Mouse (Mus musculus): ENCODE results near the gene Slc7a12. TPM values are rescaled to one million over a fixed set of nuclear protein-coding genes. Genes with fewer than 3 reads are reported as not detected.

Gene Slc7a12
- polyA plus RNA-seq (2015; fragmentation: Nextera tagmentation; extraction: Ambion mirVana): not detected in 2 replicates

- Histone ChIP-seq H3K9ac (no peak within 1 kb of the TSS), H3K4me3 (replicated peaks) (no peak within 1 kb of the TSS), H3K4me1 (no peaks in the 10 kb centered on the region), H3K27me3 (replicated peaks) (no peaks in the 10 kb centered on the region), H3K4me2 (no peak within 1 kb of the TSS), H3K9me3 (no peaks in the 10 kb centered on the region), H3K27ac (no peak within 1 kb of the TSS), H3K36me3 (no peaks in the 10 kb centered on the region)
- no peak for ATAC-seq (ENCODE audit: insufficient read depth, low FRiP score, low read depth)
Measured at GRCm38 (mm10) chr3:14480397-14480796, at the start of gene Slc7a12. TSS of gene Slc7a12 (plus strand) at chr3:14480697.

GRCm38 (mm10) chr3:14432381-14432780 is 48.1 kb upstream of the Slc7a12 start:
- Histone ChIP-seq H3K4me1 (no peaks in the 10 kb centered on the region), H3K27ac (no peak overlapping the region), H3K4me3 (replicated peaks) (no peak overlapping the region), H3K4me2 (no peak overlapping the region), H3K9ac (no peak overlapping the region), H3K27me3 (replicated peaks) (no peaks in the 10 kb centered on the region), H3K9me3 (no peaks in the 10 kb centered on the region), H3K36me3 (no peaks in the 10 kb centered on the region)
- 78% methylated on average over 1 of the region's 1 CpGs for WGBS
- ATAC-seq (ENCODE audit: insufficient read depth, low FRiP score, low read depth): no peak

- ATAC-seq (ENCODE audit: insufficient read depth, low FRiP score, low read depth): no peak
- WGBS: 84% methylated on average over 4 of the region's 4 CpGs
- Histone ChIP-seq H3K27me3 (replicated peaks) (no peaks in the 10 kb centered on the region), H3K9ac (no peak overlapping the region), H3K9me3 (no peaks in the 10 kb centered on the region), H3K4me2 (no peak overlapping the region), H3K27ac (no peak overlapping the region), H3K4me3 (replicated peaks) (no peak overlapping the region), H3K4me1 (no peaks in the 10 kb centered on the region), H3K36me3 (no peaks in the 10 kb centered on the region)
Measured at GRCm38 (mm10) chr3:14446015-14446414, 34.5 kb upstream of the Slc7a12 start.

- H3K4me1 ChIP-seq: no peaks in the 10 kb centered on the region
- no peak overlapping the region for H3K4me3 ChIP-seq (replicated peaks)
- H3K36me3 ChIP-seq: no peaks in the 10 kb centered on the region
- no peak overlapping the region for H3K9ac ChIP-seq
- H3K4me2 ChIP-seq: no peak overlapping the region
- H3K27me3 ChIP-seq (replicated peaks): no peaks in the 10 kb centered on the region
- 91% methylated on average over 4 of the region's 4 CpGs for WGBS
- H3K27ac ChIP-seq: no peak overlapping the region
- H3K9me3 ChIP-seq: no peaks in the 10 kb centered on the region
- no peak for ATAC-seq (ENCODE audit: insufficient read depth, low FRiP score, low read depth)
Measured at GRCm38 (mm10) chr3:14446691-14447090, 33.8 kb upstream of the Slc7a12 start.

Other genes with a start within 250 kb of the Slc7a12 start
- gene 1810022K09Rik, start 130.6 kb downstream of the Slc7a12 start, polyA plus RNA-seq (2015; fragmentation: Nextera tagmentation; extraction: Ambion mirVana): 435 and 476 TPM in 2 replicates
- 5.9 and 7.2 TPM in 2 replicates for gene Car13, start 161.0 kb downstream of the Slc7a12 start, polyA plus RNA-seq (2015; fragmentation: Nextera tagmentation; extraction: Ambion mirVana)